Mouse (Mus musculus) CH12F3 (cell line): Measurements from ENCODE around the gene Pcsk2.

Source experiments
- in situ Hi-C: fragments of 300-500 bp; cut with MboI; formaldehyde crosslinking; loops from 2 replicates; pipeline ENCODE4 v1.14.3; 2020; ENCODE audit warnings: low sequenced_read_pairs

The Pcsk2 gene

DNA sequence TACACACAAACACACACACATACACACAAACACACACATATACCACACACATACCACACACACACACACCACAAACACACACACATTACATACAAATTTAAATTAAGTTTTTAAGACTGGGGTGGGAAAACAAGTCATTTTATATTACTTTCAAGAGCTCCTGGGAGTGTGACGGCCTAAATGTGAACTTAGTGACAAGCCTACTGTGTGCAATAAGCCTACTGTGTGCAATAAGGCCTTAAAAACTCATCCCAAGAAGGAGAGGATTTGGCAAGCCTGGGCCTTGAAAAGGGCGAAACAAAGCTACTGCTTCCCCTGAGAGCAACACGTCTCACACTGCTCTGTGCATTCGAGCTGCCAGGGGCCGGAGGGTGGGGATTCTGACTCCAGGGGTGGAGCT is 286.8 kb downstream of the Pcsk2 start:
- in situ Hi-C loops, result loop anchor here (25.0 kb wide), 1 partner anchor 380 kb away; no protein-coding TSS in a partner anchor

DNA sequence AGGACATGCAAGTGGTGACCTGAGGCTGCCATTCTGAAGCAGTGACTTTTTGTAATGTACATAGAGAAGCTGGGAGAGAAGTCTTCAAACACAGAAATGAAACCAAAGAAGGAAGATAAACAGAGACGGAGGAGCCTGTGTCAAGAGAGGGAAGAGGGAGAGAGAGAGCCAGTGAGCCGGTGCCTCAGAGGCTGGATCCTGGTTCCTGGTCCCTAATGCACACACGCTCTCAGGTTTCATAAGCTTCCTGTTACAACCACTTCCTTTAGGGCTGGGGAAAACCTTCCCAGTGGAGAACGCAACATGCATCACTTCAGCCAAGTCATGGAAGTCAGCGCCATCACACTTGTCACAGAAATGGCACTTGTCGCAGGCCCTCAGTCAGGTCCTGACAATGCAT is 288.1 kb downstream of the Pcsk2 start:
- in situ Hi-C loops, result loop anchor here (25.0 kb wide), 1 partner anchor 378 kb away; no protein-coding TSS in a partner anchor

- in situ Hi-C loops, result loop anchor here (5.0 to 25.0 kb wide), 2 partner anchors 146 to 376 kb away; no protein-coding TSS in a partner anchor
Observed at GRCm38 (mm10) chr2:143835820-143836219, 289.9 kb downstream of the Pcsk2 start.

DNA sequence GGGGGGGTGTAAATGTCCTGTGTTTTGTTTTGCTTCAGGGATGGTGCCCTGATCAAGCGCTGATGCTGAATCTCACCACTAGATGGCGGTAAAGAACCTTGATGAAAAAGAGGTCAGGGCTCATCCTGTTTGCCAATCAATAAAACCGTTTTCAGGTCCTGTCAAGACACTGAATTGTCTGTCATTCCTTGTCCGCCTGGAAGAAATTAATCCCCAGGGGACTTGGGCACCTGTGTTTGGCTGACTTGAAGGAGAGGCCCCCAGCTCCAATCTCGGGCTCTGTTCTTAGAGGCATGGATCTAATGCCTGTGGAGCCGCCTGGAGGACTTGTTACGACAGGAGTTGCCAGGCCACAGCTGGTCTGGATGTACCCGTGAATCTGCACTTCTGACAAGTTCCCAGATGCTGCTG is 291.3 kb downstream of the Pcsk2 start:
- in situ Hi-C loops, result loop anchor here (5.0 to 25.0 kb wide), 2 partner anchors 145 to 375 kb away; no protein-coding TSS in a partner anchor

- in situ Hi-C loops, result loop anchor here (5.0 to 25.0 kb wide), 2 partner anchors 144 to 374 kb away; no protein-coding TSS in a partner anchor
Observed at GRCm38 (mm10) chr2:143838698-143839097, 292.7 kb downstream of the Pcsk2 start.

DNA sequence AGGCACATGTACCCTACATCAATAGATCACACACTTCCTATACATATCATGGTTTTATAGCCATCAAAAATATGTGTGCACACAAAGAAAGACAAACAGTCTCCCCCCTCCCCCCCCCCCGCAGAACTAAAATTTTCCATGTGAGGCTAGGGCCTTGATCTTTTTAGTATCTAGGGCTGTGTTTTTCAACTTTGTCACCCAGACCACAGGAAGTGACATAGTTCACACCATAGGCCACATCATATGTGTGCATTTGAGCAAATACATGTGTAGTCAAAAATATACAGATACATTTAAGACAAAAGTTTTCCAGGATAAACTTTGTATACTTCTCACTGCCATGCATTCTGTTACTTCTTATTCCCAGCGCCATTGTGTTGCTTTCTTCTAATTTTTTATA is 293.5 kb downstream of the Pcsk2 start:
- in situ Hi-C loops, result loop anchor here (5.0 to 25.0 kb wide), 2 partner anchors 143 to 373 kb away; no protein-coding TSS in a partner anchor

GRCm38 (mm10) chr2:143840895-143841294 is 294.9 kb downstream of the Pcsk2 start:
- in situ Hi-C loops, result loop anchor here (10.0 to 25.0 kb wide), 2 partner anchors 371 to 614 kb away; no protein-coding TSS in a partner anchor

DNA sequence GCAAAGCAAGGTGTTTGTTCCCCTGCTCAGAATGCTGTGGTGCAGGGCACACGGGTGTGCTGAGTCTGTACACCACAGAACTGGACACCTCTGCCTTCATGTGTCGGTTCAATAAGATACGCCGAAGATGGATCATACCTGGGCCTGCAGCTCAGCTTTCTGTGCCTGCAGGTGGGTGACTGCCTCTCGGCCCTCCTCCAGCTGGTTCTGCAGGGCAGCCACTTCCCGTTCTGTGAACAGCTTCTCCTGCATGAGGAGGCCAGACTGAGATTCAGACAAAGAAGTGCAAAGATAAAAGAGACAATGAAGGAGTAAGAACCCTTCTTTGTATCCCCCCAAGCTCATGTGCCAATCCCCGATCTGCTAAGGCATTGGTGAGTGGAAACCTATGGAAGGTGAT is 295.6 kb downstream of the Pcsk2 start:
- in situ Hi-C loops, result loop anchor here (10.0 to 25.0 kb wide), 2 partner anchors 371 to 613 kb away; no protein-coding TSS in a partner anchor

DNA sequence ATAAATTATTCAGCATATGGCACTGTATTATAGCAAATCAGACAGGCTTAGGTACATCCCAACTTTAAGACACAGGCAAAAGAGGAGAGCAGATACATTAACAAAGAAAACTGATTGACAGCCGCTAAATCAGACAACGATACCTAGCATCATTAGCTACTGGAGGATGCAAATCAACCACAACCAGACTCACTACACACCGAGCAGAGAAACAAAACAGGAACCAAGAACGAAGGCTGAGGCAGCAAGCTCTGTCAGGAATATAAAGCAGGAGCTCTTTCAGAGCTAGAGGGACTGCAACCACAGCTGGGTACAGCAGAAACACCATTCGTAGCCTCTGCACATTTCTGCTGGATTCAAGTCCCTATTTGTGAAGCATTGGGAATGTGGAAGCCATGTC is 298.8 kb downstream of the Pcsk2 start:
- in situ Hi-C loops, result loop anchor here (10.0 to 25.0 kb wide), 2 partner anchors 368 to 610 kb away; no protein-coding TSS in a partner anchor

DNA sequence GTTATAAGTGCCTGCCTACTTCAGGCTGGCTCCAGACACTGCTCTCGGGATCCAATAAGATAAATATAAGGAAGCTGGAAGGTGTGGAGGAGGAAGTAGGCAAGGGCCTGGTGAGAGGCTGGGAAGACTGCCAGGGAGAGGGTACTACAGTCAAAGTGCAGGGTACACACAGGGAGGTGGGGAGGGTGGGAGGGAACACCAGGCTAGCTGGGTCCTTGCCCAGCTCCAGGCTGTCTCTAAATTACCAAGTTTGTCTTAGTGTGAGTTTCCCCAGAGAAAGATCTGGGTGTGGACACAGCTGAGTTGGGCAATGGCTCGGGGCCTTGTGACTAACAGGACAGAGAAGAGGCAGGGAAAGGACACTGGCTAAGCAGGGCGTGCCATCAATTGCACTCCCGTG is 300.8 kb downstream of the Pcsk2 start:
- in situ Hi-C loops, result loop anchor here (10.0 to 25.0 kb wide), 2 partner anchors 366 to 608 kb away; no protein-coding TSS in a partner anchor

DNA sequence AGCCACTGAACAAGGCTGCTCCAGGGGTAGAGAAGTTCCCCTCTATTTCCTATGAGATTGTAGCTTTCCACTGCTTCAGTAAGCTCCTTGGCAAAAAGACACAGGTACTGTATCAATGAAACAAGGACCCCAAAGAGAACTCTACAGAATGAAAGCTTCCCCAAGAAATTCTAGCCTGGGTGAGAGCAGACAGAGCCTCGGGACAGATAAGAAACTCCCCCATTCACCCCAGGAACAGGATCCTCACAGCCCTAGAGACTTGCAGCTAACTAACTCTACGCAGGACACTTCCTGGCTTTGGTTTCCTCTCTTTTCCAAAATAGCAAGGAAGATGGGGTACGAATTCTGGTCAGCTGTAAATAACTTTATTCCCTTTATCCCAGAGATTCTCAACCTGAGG is 301.3 kb downstream of the Pcsk2 start:
- in situ Hi-C loops, result loop anchor here (10.0 to 25.0 kb wide), 2 partner anchors 365 to 608 kb away; no protein-coding TSS in a partner anchor

GRCm38 (mm10) chr2:143851354-143852221 is 305.6 kb downstream of the Pcsk2 start:
- in situ Hi-C loops, result no loop called here

- in situ Hi-C loops, result no loop called here
Observed at GRCm38 (mm10) chr2:143852295-143853275, 306.6 kb downstream of the Pcsk2 start.

- in situ Hi-C loops, result no loop called here
Observed at GRCm38 (mm10) chr2:143853447-143853846, 307.5 kb downstream of the Pcsk2 start.

DNA sequence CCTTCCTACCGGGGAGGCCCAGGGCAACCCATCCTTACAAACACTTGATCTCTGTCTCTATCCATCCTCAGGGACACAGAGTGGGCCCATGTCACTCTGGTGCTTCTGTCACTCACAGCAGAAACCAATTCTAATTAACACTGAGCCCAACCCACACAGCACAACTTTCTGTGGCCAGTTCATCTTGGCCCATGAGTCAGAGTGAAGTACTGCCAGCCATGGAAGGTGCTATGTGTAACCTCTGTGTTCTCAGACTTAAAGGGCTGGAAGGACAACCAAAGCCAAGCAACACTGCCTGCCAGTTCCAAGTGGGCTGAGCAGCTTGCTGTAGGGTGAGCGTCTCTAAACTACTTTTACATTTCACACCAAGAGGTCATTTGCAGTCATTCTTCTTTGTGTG is 313.2 kb downstream of the Pcsk2 start:
- in situ Hi-C loops, result no loop called here

DNA sequence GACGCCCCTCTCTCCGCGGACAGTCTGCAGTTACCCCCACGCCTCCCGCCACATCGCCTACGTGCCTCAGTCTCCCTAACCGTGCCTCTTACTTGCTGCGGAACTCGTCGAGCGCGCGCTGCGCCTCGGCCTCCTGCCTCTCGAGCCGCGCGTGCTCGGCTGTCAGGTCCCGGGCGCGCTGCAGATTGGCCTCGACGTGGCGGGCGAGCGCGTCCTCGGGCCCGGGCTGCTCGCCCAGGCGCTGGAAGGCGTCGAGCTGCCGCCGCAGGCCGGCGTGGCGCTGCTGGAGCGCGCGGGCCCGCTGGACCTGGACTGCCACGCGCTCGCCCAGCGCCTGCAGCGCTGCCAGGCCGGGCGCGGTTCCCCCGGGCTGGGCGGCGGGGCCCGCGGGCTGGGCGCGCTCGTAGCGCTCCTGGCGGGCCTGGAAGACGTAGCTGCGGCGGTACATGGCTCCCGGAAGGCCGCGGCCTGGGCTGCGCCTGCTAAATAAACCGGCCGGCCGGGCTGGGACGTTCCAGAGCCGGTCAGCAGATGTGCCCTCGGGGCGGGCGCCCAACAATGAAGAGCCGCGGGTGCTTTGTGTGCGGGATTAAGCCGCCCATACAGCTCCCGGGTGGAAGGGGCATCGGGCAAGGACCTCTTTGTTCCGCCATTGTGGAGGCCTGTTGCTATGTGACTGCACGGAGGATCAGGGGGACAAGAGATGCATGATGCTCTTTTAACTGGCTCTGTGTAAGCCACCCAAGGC is 316.7 kb downstream of the Pcsk2 start, which contains the start of gene Bfsp1:
Bfsp1 (minus strand) TSS at position 690 of the 748 bp plus-strand sequence.
- in situ Hi-C loops, result no loop called here

DNA sequence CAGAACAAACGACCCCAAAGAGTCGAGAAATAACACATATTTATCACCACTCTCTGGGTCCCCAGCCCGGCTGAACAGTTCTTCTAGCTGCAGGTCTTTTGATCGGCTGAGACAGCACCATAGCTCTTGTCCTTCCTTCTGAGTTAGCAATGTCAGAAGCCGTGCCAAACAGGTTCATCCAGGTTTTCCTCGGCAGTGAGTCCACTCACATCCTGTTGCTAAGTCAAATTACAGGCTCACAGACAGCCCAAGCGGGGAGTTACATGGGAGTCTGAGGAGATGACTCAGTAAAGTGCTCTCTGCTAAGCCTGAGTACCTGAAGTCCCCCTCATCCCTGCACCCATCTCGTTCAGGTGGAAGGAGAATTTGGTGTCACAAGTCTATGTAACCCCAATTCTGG is 318.6 kb downstream of the Pcsk2 start:
- in situ Hi-C loops, result no loop called here
